Mouse (Mus musculus): ENCODE data around the gene Maml1. TPM values are rescaled to one million over a fixed set of nuclear protein-coding genes. Genes with fewer than 3 reads are reported as not detected.

Maml1 gene
- polyA plus RNA-seq, 1 experiment from 2014 or later, result 4.6 TPM

DNA sequence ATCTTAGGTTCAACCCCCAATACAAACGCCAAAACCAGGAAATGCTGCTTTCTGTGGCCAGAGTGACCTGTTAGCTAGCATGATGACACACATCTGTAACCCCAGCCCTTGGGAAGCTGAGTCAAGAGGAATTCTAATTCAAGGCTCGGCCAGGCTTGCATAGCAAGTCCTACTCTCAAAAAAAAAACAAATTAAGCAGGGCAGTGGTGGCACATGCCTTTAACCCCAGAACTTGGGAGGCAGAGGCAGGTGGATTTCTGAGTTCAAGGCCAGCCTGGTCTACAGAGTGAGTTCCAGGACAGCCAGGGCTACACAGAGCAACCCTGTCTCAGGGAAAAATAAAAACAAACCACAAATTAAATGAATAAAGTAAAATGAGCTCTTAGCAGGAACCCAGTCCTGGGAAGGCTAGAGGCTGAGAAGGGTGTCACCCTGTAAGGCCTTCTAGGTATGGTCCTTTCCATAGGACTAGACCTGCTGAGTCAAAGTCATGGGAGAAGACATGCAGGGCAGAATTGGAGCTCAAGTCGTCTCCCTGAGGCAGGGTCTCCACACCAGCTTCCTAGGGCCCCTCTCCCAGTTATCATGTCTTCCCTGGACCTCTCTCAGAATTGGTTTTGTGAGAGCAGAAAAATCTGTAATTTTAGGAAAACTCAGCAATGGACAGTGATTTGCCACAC lies 79.9 kb downstream of the Maml1 start:
- H3K4me3 ChIP-seq (replicated peaks; ENCODE audit: low read length), result no peak overlapping the region
- no peak overlapping the region for H3K4me2 ChIP-seq (replicated peaks)
- H3K9ac ChIP-seq, result no peak overlapping the region
- WGBS, result 79% methylated on average over 3 of the region's 3 CpGs
- peaks cover 5% of the 10 kb centered on the region for H3K36me3 ChIP-seq (replicated peaks; ENCODE audit: control insufficient read depth, insufficient read depth)
- H3K27me3 ChIP-seq (ENCODE audit: control insufficient read depth, insufficient read depth, low read length), result no peaks in the 10 kb centered on the region
- ATAC-seq (ENCODE audit: low FRiP score) (no peak), DNase-seq (ENCODE audit: low spot score) (no peak)
- no peak overlapping the region for H3K27ac ChIP-seq
- peaks cover 27% of the 10 kb centered on the region for H3K4me1 ChIP-seq (replicated peaks; ENCODE audit: control insufficient read depth, insufficient read depth, low read length)
- no peaks in the 10 kb centered on the region for H3K9me3 ChIP-seq (ENCODE audit: control insufficient read depth, low read length)

DNA sequence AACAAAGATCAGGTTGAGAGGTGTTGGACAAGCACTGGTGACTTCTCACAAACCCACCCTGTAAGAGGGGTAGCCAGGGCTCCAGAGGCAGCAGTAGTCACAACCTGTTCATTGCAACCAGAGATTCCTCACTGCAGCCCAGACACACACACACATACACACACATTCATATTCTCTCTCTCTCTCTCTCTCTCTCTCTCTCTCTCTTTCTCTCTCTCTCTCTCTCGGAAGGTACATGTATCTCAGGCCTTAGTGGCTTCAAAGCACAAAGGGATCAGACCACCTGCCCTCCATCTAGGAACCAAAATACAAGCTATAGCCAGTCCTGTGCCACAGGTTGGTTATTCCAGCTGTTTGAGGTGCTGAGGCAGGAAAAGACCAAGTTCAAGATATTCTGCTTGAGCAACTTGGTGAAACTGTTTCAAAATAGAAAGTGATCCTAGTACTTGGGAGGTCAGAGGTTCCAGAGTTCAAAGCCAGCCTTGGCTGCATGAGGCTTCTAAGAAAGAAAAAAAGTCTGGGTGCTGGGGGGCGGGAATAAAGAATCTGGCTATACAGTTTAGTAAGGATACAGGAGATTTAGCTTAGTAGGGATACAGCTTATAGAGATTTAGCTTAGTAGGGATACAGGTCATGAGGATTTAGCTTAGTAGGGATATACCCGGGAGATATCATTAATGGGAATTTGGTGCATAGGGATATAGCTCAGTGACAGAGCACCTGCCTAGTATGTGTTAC lies 80.6 kb downstream of the Maml1 start:
- Histone ChIP-seq H3K27ac (peak overlapping the region; percentile 96; the same call in 1 of the 2 replicates), H3K9ac (peak overlapping the region; percentile 86; the same call in 1 of the 2 replicates), H3K4me2 (replicated peaks) (peak overlapping the region; percentile 75), H3K4me3 (replicated peaks; ENCODE audit: low read length) (peak overlapping the region; percentile 74), H3K27me3 (ENCODE audit: control insufficient read depth, insufficient read depth, low read length) (no peaks in the 10 kb centered on the region), H3K4me1 (replicated peaks; ENCODE audit: control insufficient read depth, insufficient read depth, low read length) (peaks cover 27% of the 10 kb centered on the region), H3K36me3 (replicated peaks; ENCODE audit: control insufficient read depth, insufficient read depth) (peaks cover 12% of the 10 kb centered on the region), H3K9me3 (ENCODE audit: control insufficient read depth, low read length) (no peaks in the 10 kb centered on the region)
- WGBS, result 91% methylated on average over 3 of the region's 3 CpGs
- DNase-seq (ENCODE audit: low spot score) (no peak), ATAC-seq (ENCODE audit: low FRiP score) (no peak)

- Histone ChIP-seq H3K27me3 (ENCODE audit: control insufficient read depth, insufficient read depth, low read length) (no peaks in the 10 kb centered on the region), H3K9me3 (ENCODE audit: control insufficient read depth, low read length) (no peaks in the 10 kb centered on the region), H3K4me2 (replicated peaks) (peak within 1 kb of the TSS; percentile 75), H3K4me3 (replicated peaks; ENCODE audit: low read length) (peak within 1 kb of the TSS; percentile 74), H3K27ac (peak within 1 kb of the TSS; percentile 96), H3K9ac (peak within 1 kb of the TSS; percentile 86), H3K4me1 (replicated peaks; ENCODE audit: control insufficient read depth, insufficient read depth, low read length) (peaks cover 24% of the 10 kb centered on the region), H3K36me3 (replicated peaks; ENCODE audit: control insufficient read depth, insufficient read depth) (peaks cover 20% of the 10 kb centered on the region)
- peak; percentile 85 for DNase-seq (ENCODE audit: low spot score)
- peak; percentile 80 for ATAC-seq (ENCODE audit: low FRiP score)
- WGBS, result 2% methylated on average over 45 of the region's 48 CpGs
These were observed 81.5 kb downstream of the Maml1 start, which contains the start of the genes Sqstm1 and Mgat4b for GRCm38 (mm10) chr11:50210505-50211151. Sqstm1 (minus strand) TSS chr11:50210827. Mgat4b (plus strand) TSS chr11:50210890.

DNA sequence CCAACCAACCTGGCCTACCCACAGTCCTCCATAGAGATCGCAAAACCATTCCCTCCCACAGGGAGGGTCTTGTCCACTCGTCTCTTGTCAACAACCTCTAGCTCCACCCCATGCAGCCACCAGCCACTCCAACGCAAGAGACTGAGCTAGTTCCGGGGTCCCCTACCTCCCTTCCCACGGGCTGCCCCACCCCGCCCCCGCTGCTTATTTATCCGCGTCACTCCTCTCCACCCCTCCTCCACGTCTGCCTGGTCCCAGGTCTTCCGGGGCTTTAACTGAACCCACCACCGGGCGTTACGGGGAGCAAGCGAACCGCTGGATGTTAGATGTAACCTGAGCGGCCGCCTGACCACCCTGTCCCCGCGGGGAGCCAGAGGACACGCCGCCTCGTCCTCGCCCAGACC lies 82.0 kb downstream of the Maml1 start:
- DNase-seq (ENCODE audit: low spot score), result peak; percentile 85
- peak overlapping the region; percentile 75 for H3K4me2 ChIP-seq (replicated peaks)
- H3K9me3 ChIP-seq (ENCODE audit: control insufficient read depth, low read length), result no peaks in the 10 kb centered on the region
- H3K36me3 ChIP-seq (replicated peaks; ENCODE audit: control insufficient read depth, insufficient read depth), result peaks cover 26% of the 10 kb centered on the region
- peak overlapping the region; percentile 74 for H3K4me3 ChIP-seq (replicated peaks; ENCODE audit: low read length)
- under 1% methylated on average over 24 of the region's 24 CpGs for WGBS
- H3K27me3 ChIP-seq (ENCODE audit: control insufficient read depth, insufficient read depth, low read length), result no peaks in the 10 kb centered on the region
- peak overlapping the region; percentile 96 for H3K27ac ChIP-seq
- H3K4me1 ChIP-seq (replicated peaks; ENCODE audit: control insufficient read depth, insufficient read depth, low read length), result peaks cover 19% of the 10 kb centered on the region
- ATAC-seq (ENCODE audit: low FRiP score), result peak; percentile 93
- H3K9ac ChIP-seq, result peak overlapping the region; percentile 86

GRCm38 (mm10) chr11:50208039-50208438 lies 84.1 kb downstream of the Maml1 start:
- Histone ChIP-seq H3K27me3 (ENCODE audit: control insufficient read depth, insufficient read depth, low read length) (no peaks in the 10 kb centered on the region), H3K4me2 (replicated peaks) (0 out of 2 replicates have a peak overlapping the region, but pooled peaks have one; percentile 75), H3K9me3 (ENCODE audit: control insufficient read depth, low read length) (no peaks in the 10 kb centered on the region), H3K36me3 (replicated peaks; ENCODE audit: control insufficient read depth, insufficient read depth) (peaks cover 46% of the 10 kb centered on the region), H3K27ac (no peak overlapping the region), H3K4me3 (replicated peaks; ENCODE audit: low read length) (no peak overlapping the region), H3K4me1 (replicated peaks; ENCODE audit: control insufficient read depth, insufficient read depth, low read length) (peaks cover 19% of the 10 kb centered on the region), H3K9ac (no peak overlapping the region)
- DNase-seq (ENCODE audit: low spot score) (no peak), ATAC-seq (ENCODE audit: low FRiP score) (no peak)
- WGBS, result 96% methylated on average over 5 of the region's 5 CpGs

DNA sequence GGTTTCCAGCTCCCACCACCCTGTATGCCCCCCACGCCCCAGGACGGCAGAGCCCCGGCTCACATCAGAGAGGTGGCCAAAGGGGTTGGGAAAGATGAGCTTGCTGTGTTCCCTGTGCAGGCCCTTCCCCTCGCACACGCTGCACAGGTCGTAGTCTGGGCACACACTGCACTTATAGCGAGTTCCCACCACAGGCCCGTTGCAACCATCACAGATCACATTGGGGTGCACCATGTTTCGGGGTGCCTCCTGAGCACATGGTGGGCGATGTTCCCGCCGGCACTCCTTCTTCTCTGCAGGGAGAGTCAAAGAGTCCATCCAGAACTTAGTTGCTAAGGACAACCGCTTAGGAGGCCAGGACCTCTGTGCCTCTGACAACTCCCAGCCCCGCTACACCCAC lies 84.8 kb downstream of the Maml1 start:
- H3K4me3 ChIP-seq (replicated peaks; ENCODE audit: low read length), result no peak overlapping the region
- WGBS, result 96% methylated on average over 14 of the region's 14 CpGs

GRCm38 (mm10) chr11:50206037-50206436 lies 86.1 kb downstream of the Maml1 start:
- 96% methylated on average over 2 of the region's 2 CpGs for WGBS
- Histone ChIP-seq H3K27ac (no peak overlapping the region), H3K27me3 (ENCODE audit: control insufficient read depth, insufficient read depth, low read length) (no peaks in the 10 kb centered on the region), H3K9me3 (ENCODE audit: control insufficient read depth, low read length) (no peaks in the 10 kb centered on the region), H3K4me1 (replicated peaks; ENCODE audit: control insufficient read depth, insufficient read depth, low read length) (peaks cover 16% of the 10 kb centered on the region), H3K36me3 (replicated peaks; ENCODE audit: control insufficient read depth, insufficient read depth) (peaks cover 66% of the 10 kb centered on the region), H3K9ac (no peak overlapping the region), H3K4me2 (replicated peaks) (no peak overlapping the region), H3K4me3 (replicated peaks; ENCODE audit: low read length) (no peak overlapping the region)
- no peak for ATAC-seq (ENCODE audit: low FRiP score)
- DNase-seq (ENCODE audit: low spot score), result no peak

More for the DNA sequence above, 84.8 kb downstream of the Maml1 start:
- no peak overlapping the region for H3K9ac ChIP-seq
- no peak for DNase-seq (ENCODE audit: low spot score)
- no peak overlapping the region for H3K27ac ChIP-seq
- no peak for ATAC-seq (ENCODE audit: low FRiP score)
- no peak overlapping the region for H3K4me2 ChIP-seq (replicated peaks)
- peaks cover 19% of the 10 kb centered on the region for H3K4me1 ChIP-seq (replicated peaks; ENCODE audit: control insufficient read depth, insufficient read depth, low read length)
- no peaks in the 10 kb centered on the region for H3K9me3 ChIP-seq (ENCODE audit: control insufficient read depth, low read length)
- H3K36me3 ChIP-seq (replicated peaks; ENCODE audit: control insufficient read depth, insufficient read depth), result peaks cover 53% of the 10 kb centered on the region
- no peaks in the 10 kb centered on the region for H3K27me3 ChIP-seq (ENCODE audit: control insufficient read depth, insufficient read depth, low read length)
